Mouse (Mus musculus) embryonic facial prominence, embryonic 13.5 days (tissue): ENCODE measurements at regions not wholly inside any gene's neighbourhood (a gene's known extent, or its start where the extent isn't known, plus 50 kb on each side); places are given as distances from the start of the nearest gene placed in this dataset.

ENCODE experiments used
- ATAC-seq: fragments of 200-750 bp; cut with Nextera tagmentation; 2 replicates; pipeline ENCODE4 v1.8.0; 2017; ENCODE audit warnings: low read depth; ENCODE audit not compliant: insufficient number of reproducible peaks, insufficient read depth, low FRiP score, low TSS enrichment
- H3K27ac ChIP-seq: fragments of 300-500 bp; sonication (generic); 2 replicates; pipeline ENCODE4 v1.5.1; 2015; ENCODE audit warnings: moderate library complexity, mild to moderate bottlenecking, inconsistent platforms
- H3K27me3 ChIP-seq: fragments of 300-500 bp; sonication (generic); 2 replicates; pipeline ENCODE4 v1.6.1; 2015; ENCODE audit warnings: mild to moderate bottlenecking, inconsistent platforms
- H3K36me3 ChIP-seq: fragments of 300-500 bp; sonication (generic); 2 replicates; pipeline ENCODE4 v1.6.1; 2015; ENCODE audit warnings: mild to moderate bottlenecking, inconsistent platforms
- H3K4me1 ChIP-seq: fragments of 300-500 bp; sonication (generic); 2 replicates; pipeline ENCODE4 v1.6.1; 2015; ENCODE audit warnings: inconsistent platforms
- H3K4me2 ChIP-seq: fragments of 300-500 bp; sonication (generic); 2 replicates; pipeline ENCODE4 v1.6.1; 2015; ENCODE audit warnings: moderate library complexity, mild to moderate bottlenecking, inconsistent platforms
- H3K4me3 ChIP-seq: fragments of 300-500 bp; sonication (generic); 2 replicates; pipeline ENCODE4 v1.5.1; 2015; ENCODE audit warnings: mild to moderate bottlenecking, inconsistent platforms
- H3K9ac ChIP-seq: fragments of 300-500 bp; sonication (generic); 2 replicates; pipeline ENCODE4 v1.6.1; 2015; ENCODE audit warnings: mild to moderate bottlenecking, inconsistent platforms
- H3K9me3 ChIP-seq: fragments of 300-500 bp; sonication (generic); 2 replicates; pipeline ENCODE4 v1.6.1; 2016; ENCODE audit warnings: inconsistent platforms
- WGBS: fragments of 180-500 bp; shearing (Covaris S2); methylation state at CpG from one replicate; pipeline ENCODE4 v1.1.7; 2015; ENCODE audit warnings: mixed read lengths; 5-methylcytosine and 5-hydroxymethylcytosine counted together

- H3K36me3 ChIP-seq, result no peaks in the 10 kb centered on the region
- 0 out of 2 replicates have a peak, but pooled peaks have one; percentile 32 for ATAC-seq
- WGBS, result 22% methylated on average over 11 of the region's 11 CpGs
- no peaks in the 10 kb centered on the region for H3K27me3 ChIP-seq
- peak overlapping the region; percentile 46 for H3K9ac ChIP-seq
- H3K9me3 ChIP-seq, result no peaks in the 10 kb centered on the region
- peak overlapping the region; percentile 55 for H3K4me2 ChIP-seq
- peak overlapping the region; percentile 7; the same call in 1 of the 2 replicates for H3K4me3 ChIP-seq
- H3K4me1 ChIP-seq, result peaks cover 14% of the 10 kb centered on the region
- no peak overlapping the region for H3K27ac ChIP-seq
Observed at GRCm38 (mm10) chr14:24081911-24082558, 67.7 kb upstream of the Kcnma1 start.

- Histone ChIP-seq H3K4me1 (no peaks in the 10 kb centered on the region), H3K27me3 (no peaks in the 10 kb centered on the region), H3K36me3 (no peaks in the 10 kb centered on the region), H3K4me2 (no peak overlapping the region), H3K27ac (no peak overlapping the region), H3K4me3 (no peak overlapping the region), H3K9me3 (no peaks in the 10 kb centered on the region), H3K9ac (no peak overlapping the region)
- no peak for ATAC-seq
- WGBS, result 59% methylated on average over 4 of the region's 4 CpGs
Observed at GRCm38 (mm10) chr14:24068693-24069092, 54.4 kb upstream of the Kcnma1 start.

GRCm38 (mm10) chr14:24067657-24068056, 53.4 kb upstream of the Kcnma1 start:
- Histone ChIP-seq H3K9ac (no peak overlapping the region), H3K27me3 (no peaks in the 10 kb centered on the region), H3K4me1 (no peaks in the 10 kb centered on the region), H3K4me2 (no peak overlapping the region), H3K9me3 (no peaks in the 10 kb centered on the region), H3K27ac (no peak overlapping the region), H3K36me3 (no peaks in the 10 kb centered on the region), H3K4me3 (no peak overlapping the region)
- WGBS, result 41% methylated on average over 6 of the region's 6 CpGs
- ATAC-seq, result no peak

- Histone ChIP-seq H3K4me2 (no peak overlapping the region), H3K9me3 (no peaks in the 10 kb centered on the region), H3K27ac (no peak overlapping the region), H3K36me3 (no peaks in the 10 kb centered on the region), H3K9ac (no peak overlapping the region), H3K27me3 (no peaks in the 10 kb centered on the region), H3K4me1 (peaks cover 10% of the 10 kb centered on the region; the same call in 1 of the 2 replicates), H3K4me3 (no peak overlapping the region)
- 76% methylated on average over 4 of the region's 4 CpGs for WGBS
- ATAC-seq, result no peak
Observed at GRCm38 (mm10) chr14:24065231-24065767, 51.0 kb upstream of the Kcnma1 start.
